Mouse (Mus musculus) left cerebral cortex, adult 2 months (tissue): ENCODE measurements around the gene 1700113H08Rik. TPM values are rescaled to one million over a fixed set of nuclear protein-coding genes. Genes with fewer than 3 reads are reported as not detected.

ENCODE experiments used
- DNase-seq, 2 experiments: peaks; one replicate each; pipeline ENCODE4 v3.0.0; 2021 to 2022; ENCODE audit warnings: low spot score in 2 of 2, mixed read lengths in 1 of 2; ENCODE audit errors: extremely low spot score in 1 of 2
- H3K27ac ChIP-seq: fragments of 200-600 bp; 2 replicates; pipeline ENCODE4 v1.8.1; 2022
- H3K4me3 ChIP-seq: fragments of 200-600 bp; 2 replicates; pipeline ENCODE4 v1.8.1; 2022
- CTCF ChIP-seq: fragments of 200-600 bp; IDR thresholded peaks from 2 replicates; pipeline ENCODE4 v1.8.1; 2022; ENCODE audit warnings: antibody characterized with exemption, mild to moderate bottlenecking, moderate library complexity
- intact Hi-C: fragments of 180-260 bp; cut with DNase I; formaldehyde crosslinking; loops from one replicate; pipeline ENCODE4 v1.15.1; 2025
- long read RNA-seq, 2 experiments: library from polyadenylated mRNA; stranded (forward); transcript quantifications; one replicate each; pipeline ENCODE4 v2.0.0; 2021; ENCODE audit warnings: borderline mapping rate in 2 of 2
- total RNA-seq, 2 experiments: library from RNA; stranded (reverse); gene quantifications; 2 replicates each; pipeline ENCODE4 v1.2.3; 2021

1700113H08Rik gene
- not detected for total RNA-seq
- long read RNA-seq, experiment 1 = 0 reads
- long read RNA-seq, experiment 2 = 0 reads

- H3K4me3 ChIP-seq = peak within 1 kb of the TSS; percentile 37
- TF ChIP-seq CTCF = peak; percentile 53
- DNase-seq = peak in 1 of 2 experiments; percentile 15
- H3K27ac ChIP-seq = peak within 1 kb of the TSS; percentile 86
- intact Hi-C loops = loop anchor here (1.0 kb wide), 1 partner anchor 32 kb away; no protein-coding TSS in a partner anchor
Observed at GRCm38 (mm10) chr10:87057500-87058250, at the start of gene 1700113H08Rik. Gene 1700113H08Rik (plus strand): TSS chr10:87058045.

DNA sequence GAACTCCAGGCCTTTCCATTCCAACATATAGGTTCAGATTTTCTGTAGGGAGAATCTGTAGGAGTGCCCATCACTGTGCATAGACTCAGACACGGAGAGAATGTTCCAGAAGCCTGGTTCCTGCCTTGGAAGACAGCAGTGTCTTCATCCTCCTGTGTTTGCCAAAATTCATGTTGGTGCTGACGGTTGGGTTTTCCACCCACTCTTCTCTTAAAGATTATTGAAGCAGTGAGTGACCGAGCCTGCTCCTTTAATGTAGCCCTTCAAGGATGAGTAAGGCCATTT, 49.7 kb upstream of the 1700113H08Rik start:
- intact Hi-C loops = no loop called here
- Histone ChIP-seq H3K27ac (peak overlapping the region; percentile 53; the same call in 1 of the 2 replicates), H3K4me3 (no peak overlapping the region)
- no peak for DNase-seq
- TF ChIP-seq CTCF = no peak

DNA sequence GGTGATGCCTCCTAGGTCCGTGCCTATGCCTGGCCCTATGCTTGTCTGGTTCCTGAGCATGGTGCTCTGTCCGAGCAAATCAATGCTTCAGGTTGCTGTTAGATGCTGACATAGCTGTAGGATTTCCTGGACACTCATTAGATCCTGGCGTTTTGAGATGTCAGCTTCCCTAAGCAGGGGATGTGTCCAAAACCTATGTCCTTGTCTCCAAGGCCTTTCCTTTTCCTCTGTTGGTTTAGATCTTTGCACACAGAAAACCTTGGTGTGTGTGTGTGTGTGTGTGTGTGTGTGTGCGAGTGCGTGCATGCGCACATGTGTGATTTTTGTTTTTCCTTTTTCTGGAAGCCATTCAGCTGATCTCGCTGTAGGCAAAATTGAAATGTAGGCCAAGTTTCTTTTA, 45.8 kb upstream of the 1700113H08Rik start:
- no peak for TF ChIP-seq CTCF
- Histone ChIP-seq H3K4me3 (no peak overlapping the region), H3K27ac (no peak overlapping the region)
- intact Hi-C loops = no loop called here
- no peak for DNase-seq

DNA sequence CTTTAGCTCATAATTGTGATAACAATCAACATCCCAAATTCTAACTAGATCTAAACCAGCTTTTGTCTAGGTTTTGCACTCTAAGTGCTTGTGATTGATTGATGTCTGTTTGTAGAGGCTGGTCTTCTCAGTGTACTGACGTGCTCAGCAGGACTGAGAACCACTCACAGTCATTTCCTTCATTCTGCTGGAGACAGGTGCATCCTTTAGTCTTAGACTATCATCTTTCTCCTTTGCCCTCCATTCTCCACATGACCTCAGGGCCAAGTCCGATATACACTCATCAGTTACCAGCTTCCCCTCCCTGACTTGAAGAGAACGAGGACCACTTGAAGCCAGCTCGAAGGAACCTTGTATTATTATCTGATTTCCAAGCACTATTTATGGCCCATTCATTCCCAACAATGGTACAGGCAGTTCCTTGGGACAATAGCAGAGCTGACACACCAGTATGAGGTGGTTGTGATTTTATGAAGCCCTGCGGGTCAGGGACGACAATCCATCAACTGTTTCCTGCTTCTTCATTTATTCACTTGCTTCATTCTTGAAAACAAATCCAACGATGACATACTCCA, 43.4 kb upstream of the 1700113H08Rik start:
- no peak for DNase-seq
- no peak overlapping the region for H3K27ac ChIP-seq
- no peak for TF ChIP-seq CTCF
- H3K4me3 ChIP-seq = no peak overlapping the region
- intact Hi-C loops = no loop called here

GRCm38 (mm10) chr10:87015403-87015802, 42.4 kb upstream of the 1700113H08Rik start:
- intact Hi-C loops = no loop called here
- no peak overlapping the region for H3K27ac ChIP-seq
- TF ChIP-seq CTCF = no peak
- DNase-seq = no peak
- H3K4me3 ChIP-seq = no peak overlapping the region

DNA sequence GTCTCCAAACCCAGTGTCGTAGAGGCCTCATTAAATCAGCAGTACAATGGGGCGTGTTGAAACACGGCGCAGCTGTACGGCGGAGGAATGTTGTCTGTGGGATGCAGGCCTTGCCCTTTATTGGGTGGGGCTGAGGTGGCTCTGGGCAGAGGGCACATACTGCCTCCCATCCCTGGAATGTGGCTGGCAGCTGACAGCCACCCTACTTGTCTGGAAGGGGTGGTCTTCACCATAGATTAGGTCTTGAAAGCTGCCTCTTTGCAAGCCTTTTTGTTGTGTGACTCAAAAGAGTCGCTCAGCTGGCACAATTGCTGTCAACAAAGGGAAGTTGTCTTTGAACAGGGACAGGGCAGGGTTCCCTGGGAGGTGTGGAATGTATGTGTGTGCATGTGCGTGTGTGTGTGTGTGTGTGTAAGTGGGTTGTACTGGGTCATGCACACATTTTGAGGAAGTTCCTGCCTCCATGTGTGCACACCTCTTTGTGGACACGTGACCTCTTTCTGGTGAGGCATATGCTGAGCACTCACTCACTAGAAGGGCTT, 41.6 kb upstream of the 1700113H08Rik start:
- Histone ChIP-seq H3K4me3 (no peak overlapping the region), H3K27ac (no peak overlapping the region)
- intact Hi-C loops = no loop called here
- no peak for TF ChIP-seq CTCF
- DNase-seq = no peak

- no peak for DNase-seq
- no peak for TF ChIP-seq CTCF
- H3K27ac ChIP-seq = no peak overlapping the region
- intact Hi-C loops = no loop called here
- H3K4me3 ChIP-seq = no peak overlapping the region
Observed at GRCm38 (mm10) chr10:87018876-87019275, 39.0 kb upstream of the 1700113H08Rik start.

DNA sequence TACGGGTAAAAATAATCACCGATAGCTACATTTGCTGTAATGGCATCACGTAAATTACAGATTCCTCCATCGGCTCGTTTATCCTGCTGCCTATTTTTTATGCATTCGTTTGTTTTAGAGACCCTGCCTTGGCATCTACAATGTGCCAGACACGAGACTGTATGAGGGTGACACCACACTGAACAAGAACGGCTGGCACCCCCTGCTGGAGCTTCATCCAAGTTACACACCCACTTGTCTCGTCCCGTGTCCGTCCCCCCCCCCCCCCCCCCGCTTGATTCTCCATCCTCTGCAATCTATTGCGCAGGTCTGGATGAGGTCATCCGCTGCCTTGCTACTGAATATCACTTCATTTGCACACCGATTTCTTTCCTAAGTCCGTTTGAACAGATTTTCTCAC, 37.1 kb upstream of the 1700113H08Rik start:
- peak; percentile 29 for TF ChIP-seq CTCF
- Histone ChIP-seq H3K27ac (no peak overlapping the region), H3K4me3 (no peak overlapping the region)
- intact Hi-C loops = loop anchor here (1.0 to 10.0 kb wide), 2 partner anchors 48 to 624 kb away; no protein-coding TSS in a partner anchor
- peak; percentile 37 to 47 for DNase-seq

DNA sequence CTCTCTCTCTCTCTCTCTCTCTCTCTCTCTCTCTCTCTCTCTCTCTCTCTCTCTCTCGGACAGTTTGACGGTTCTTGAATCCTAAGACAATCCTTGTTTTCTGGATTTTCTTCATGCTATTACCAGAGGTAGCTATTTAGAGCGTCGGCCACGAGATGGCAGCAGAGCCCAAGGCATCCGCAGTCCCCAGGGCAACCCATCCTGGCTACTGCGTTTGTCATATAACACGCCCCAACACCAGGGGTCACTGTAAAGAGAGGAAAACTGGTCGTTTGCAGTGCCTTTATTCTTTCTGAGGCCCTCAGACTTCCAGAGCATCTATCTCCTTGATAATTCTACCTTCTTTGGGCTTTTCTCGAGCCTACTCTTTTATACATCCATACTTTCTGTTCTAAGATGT, 33.0 kb upstream of the 1700113H08Rik start:
- peak; percentile 82 to 87 for DNase-seq
- Histone ChIP-seq H3K27ac (no peak overlapping the region), H3K4me3 (no peak overlapping the region)
- intact Hi-C loops = loop anchor here (1.0 to 10.0 kb wide), 4 partner anchors 32 to 1302 kb away; no protein-coding TSS in a partner anchor
- peak; percentile 89 for TF ChIP-seq CTCF

DNA sequence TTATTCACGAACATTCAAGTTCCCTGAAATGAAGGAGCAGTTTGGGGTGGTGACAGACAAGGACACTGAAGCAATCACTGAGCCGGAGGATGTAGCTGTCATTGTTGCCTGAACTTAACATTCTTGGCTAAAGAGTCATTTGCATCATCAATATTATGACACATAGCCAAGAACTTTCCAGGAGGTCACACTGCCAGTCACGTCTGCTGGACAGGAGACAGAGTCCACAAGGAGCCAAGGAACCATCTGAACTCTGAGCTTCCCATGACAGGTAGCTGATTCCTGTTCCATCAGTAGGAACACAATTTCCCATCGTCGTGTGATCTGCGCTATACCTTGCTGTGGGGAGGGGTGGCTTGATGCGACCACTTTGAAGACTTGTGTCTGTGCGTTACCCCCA, 25.1 kb upstream of the 1700113H08Rik start:
- DNase-seq = no peak
- no peak for TF ChIP-seq CTCF
- H3K4me3 ChIP-seq = no peak overlapping the region
- no peak overlapping the region for H3K27ac ChIP-seq
- intact Hi-C loops = no loop called here

DNA sequence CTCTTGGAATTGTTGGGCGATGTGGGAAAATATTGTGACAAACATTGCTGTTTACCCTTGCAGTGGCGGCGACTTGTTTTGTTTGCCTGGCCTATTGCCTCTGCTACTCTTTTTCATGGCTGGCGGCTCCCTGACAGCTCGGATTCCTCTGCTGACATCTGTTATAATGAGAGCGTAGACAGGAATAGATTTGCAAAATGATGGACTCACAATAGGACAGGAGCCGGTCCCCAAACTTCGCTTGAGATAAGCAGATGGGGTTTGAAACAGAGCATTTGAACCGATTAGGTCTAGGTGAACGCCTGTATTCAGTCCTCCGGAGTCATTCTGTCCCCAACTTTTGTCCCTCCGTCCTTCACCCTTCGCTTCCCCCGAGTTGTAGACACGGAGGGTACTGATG, 22.0 kb upstream of the 1700113H08Rik start:
- DNase-seq = no peak
- H3K4me3 ChIP-seq = no peak overlapping the region
- intact Hi-C loops = no loop called here
- no peak for TF ChIP-seq CTCF
- H3K27ac ChIP-seq = no peak overlapping the region

DNA sequence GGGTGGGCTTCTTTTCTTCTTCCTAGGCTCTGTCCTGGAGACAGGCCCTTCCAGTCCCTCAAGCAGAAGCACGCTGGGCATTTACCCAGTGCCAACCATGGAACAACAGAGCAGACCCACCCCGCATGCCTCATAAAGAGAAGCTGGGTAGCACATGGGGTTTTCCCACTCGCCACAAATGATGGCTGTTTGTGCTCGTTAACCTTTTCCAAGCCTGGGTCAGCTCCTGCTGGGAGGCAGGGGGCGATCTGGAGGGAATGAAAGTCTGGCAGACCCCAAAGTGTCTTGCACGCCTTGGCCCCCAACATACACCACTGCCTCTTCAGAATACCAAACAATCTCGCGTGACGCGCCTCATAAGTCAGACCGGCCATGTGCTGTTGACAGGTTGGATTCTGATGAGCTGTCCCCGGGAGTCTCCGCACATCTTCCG, 21.6 kb upstream of the 1700113H08Rik start:
- intact Hi-C loops = no loop called here
- no peak for TF ChIP-seq CTCF

More for the DNA sequence above, 21.6 kb upstream of the 1700113H08Rik start:
- H3K4me3 ChIP-seq = no peak overlapping the region
- no peak overlapping the region for H3K27ac ChIP-seq
- DNase-seq = no peak
